Mouse (Mus musculus): ENCODE data around the gene Syt11.

Gene Syt11

DNA sequence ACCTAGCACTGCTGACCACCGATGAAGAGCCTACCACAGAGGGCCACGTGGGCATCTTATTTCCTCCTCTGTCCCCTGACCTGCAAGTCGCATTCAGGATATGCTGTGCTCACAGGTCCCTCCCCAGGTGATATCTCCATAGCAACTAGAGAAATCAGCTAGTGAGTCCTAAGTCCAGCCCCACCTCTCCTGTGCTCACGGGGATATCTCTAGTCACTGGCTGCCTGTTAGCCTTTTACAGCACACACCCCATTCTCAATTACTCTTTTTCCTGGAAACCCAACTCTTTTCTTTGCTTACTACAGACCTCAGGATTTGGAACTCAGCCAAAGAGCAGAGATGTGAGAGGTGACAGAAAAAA lies 28.1 kb downstream of the Syt11 start:
- POLR2A ChIA-PET, result interaction anchor here in 2 of 4 experiments (0.6 to 3.2 kb wide), 9 partner anchors 9 to 405 kb away, joined by 3 to 17 read pairs (median 5); partner anchors contain the start of genes Khdc4 (in 1 of the 2) and Rit1 (in 1 of the 2)

DNA sequence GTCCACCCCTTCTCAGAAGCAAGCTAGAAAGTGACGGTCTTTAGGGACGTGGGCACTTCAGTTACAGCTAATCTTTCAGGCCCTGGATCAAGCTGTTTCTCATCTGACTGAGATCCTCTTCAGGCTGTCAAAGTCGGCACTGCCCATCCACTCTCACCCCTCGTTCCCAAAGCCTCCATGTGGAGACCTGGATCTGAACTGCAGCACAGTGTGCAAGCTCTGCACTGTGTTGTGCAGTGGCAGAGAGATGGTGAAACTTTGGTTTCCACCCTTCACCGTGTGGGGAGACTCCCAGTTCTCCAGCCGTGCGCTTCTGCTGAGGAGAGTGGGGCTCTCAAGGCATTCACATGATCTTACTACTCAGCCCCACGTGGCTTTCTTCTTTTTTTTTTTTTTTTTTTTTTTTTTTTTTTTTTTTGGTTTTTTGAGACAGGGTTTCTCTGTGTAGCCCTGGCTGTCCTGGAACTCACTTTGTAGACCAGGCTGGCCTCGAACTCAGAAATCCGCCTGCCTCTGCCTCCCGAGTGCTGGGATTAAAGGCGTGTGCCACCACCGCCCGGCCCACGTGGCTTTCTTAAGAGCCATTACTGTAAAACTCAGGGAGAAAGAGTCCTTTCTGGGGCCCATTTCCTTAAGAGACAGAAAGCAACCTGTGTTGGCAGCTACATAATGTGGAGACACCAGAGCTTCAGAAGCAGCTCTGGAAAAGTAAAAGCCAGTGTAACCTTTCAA lies 28.7 kb downstream of the Syt11 start:
- ChIA-PET CTCF (interaction anchor here (0.7 to 2.8 kb wide), 4 partner anchors 69 to 201 kb away, joined by 3 to 13 read pairs (median 4); no protein-coding TSS in a partner anchor), POLR2A (interaction anchor here in 3 of 4 experiments (0.6 to 3.8 kb wide), 24 partner anchors 7 to 404 kb away, joined by 3 to 17 read pairs (median 4); partner anchors contain the start of genes Rit1 (in 2 of the 3) and Khdc4 (in 1 of the 3))

More for the DNA sequence above, 28.1 kb downstream of the Syt11 start:
- CTCF ChIA-PET, result interaction anchor here in 1 of 4 experiments (0.5 to 2.8 kb wide), 3 partner anchors 69 to 455 kb away, joined by 3 to 8 read pairs (median 6); no protein-coding TSS in a partner anchor

DNA sequence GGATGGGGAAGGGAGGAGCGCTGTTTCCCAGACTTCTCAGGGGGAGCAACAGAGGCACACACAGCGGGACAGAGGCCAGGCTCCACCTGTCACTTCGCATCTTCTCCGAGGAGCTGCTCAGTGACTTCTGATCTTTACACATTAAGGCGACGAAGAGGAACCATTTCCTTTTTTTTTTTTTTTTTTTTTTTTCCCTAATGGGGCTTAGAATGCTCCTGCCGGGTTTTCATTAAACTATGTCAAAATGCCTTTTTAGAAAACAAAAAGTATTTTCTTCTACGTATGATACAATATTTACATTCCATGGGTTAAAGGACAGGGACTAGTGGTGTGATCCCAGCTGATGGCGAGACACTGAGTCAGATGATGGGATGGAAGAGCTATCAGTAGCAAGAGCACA lies 29.4 kb downstream of the Syt11 start:
- ChIA-PET CTCF (interaction anchor here (0.7 to 2.8 kb wide), 5 partner anchors 8 to 201 kb away, joined by 3 to 13 read pairs (median 4); no protein-coding TSS in a partner anchor), POLR2A (interaction anchor here (0.7 to 3.8 kb wide), 30 partner anchors 7 to 403 kb away, joined by 3 to 17 read pairs (median 4); partner anchors contain the start of genes Rit1 (in 2 of the 4), Khdc4 (in 1 of the 4) and Pmf1 (in 1 of the 4))

DNA sequence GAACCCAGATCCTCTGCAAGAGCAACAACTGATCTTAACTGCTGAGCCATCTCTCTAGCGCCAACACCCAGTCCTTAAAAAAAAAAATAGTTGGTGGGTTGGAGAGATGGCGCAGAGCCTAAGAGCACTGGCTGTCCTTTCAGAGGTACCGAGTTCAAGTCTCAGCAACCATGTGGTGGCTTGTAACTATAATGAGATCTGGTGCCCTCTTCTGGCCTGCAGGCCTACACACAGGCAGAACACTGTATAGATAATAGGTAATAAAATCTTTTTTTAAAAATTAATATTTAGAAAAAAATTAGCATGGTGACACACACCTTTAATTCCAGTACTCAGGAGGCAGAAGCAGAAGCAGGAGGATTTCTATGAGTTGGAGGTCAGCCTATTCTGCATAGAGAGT lies 34.8 kb downstream of the Syt11 start:
- CTCF ChIA-PET, result interaction anchor here in 1 of 4 experiments (1.7 kb wide), 1 partner anchor 195 kb away, joined by 5 read pairs; no protein-coding TSS in a partner anchor
- POLR2A ChIA-PET, result no interaction called here

DNA sequence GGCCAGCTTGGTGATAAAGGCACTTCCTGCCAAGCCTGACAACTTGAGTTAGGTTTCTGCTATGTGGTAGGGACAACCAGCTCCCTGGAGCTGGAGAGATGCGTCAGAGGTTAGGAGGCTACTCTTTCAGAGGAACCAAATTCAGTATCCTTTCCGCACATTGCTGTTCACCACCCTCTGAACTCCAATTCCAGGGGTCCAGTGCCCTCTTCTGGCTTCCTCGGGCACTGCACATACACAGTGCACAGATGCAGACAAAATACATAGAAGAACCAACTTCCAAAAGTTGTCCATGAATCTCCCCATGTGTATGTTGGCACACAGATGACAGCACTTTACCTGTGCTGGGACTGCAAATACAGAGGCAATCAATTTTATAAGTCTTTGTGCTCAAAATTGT lies 36.3 kb downstream of the Syt11 start:
- ChIA-PET POLR2A (interaction anchor here in 2 of 4 experiments (0.5 to 1.8 kb wide), 6 partner anchors 9 to 229 kb away, joined by 3 to 5 read pairs (median 4); partner anchors contain the start of genes Khdc4 (in 1 of the 2) and Lmna (in 1 of the 2)), CTCF (interaction anchor here (0.6 to 1.7 kb wide), 8 partner anchors 9 to 194 kb away, joined by 3 to 5 read pairs (median 3); no protein-coding TSS in a partner anchor)

DNA sequence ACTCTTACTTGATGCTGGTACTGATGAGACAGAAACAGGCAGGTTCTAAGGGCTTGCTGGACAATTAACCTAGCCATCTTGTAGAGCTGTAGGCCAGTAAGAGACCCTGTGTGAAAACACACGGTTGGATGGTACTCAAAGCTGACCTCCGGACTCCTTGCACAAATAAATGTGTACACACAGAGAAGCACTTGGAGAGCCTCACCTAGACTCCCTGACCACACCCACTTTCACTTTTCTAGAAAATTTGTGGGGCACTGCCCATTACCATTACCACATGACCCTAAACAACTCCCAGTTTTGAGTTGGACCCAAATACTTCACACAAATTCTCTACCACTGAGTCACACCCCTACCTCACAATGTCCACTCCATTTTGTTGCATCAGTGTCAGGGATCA lies 38.4 kb downstream of the Syt11 start:
- ChIA-PET CTCF (no interaction called here), POLR2A (interaction anchor here in 1 of 4 experiments (1.9 kb wide), 1 partner anchor 20 kb away, joined by 5 read pairs; the partner anchor contains the start of gene Rit1)

DNA sequence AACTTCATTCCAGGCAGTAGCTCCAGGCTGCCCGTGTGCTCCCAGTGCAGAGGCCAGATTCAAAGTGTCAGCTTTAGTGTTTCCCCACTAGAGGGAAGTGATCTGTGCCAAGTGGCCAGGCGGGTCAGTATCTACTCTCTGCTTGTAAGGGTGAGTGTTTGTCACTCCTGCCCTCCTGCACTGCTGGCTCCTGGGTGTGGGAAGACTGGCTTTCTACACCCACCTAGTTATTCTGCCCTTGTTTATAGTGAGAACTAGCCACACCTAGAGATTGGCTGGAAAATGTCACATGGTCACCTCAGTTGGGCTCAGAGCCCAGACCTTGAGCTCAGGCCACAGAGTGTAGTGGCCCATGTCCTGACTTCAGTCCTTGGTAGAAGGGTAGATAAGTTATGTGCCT lies 55.9 kb downstream of the Syt11 start:
- POLR2A ChIA-PET, result interaction anchor here in 3 of 4 experiments (0.5 to 4.9 kb wide), 11 partner anchors 8 to 231 kb away, joined by 3 to 46 read pairs (median 4); partner anchors contain the start of gene Ssr2 (in 1 of the 3)
- CTCF ChIA-PET, result no interaction called here

DNA sequence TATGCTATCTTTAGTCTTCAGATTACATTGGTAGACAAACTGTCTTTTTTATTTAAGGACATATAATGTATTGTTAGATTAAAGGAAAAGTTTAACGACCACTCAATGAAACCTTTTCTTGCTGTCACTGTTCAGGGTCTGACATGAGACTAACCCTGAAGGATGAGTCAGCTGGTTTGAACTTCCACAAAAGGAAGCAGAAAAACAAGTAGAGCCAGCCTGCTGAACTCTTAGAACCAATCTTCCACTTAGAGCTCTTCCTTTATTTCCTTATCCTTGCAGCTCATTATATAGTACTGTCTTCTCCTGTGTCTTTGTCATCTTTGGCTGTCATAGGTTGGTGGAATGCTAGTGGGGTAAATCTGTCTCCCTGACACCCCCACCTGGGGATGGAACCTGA lies 57.1 kb downstream of the Syt11 start:
- POLR2A ChIA-PET, result interaction anchor here in 2 of 4 experiments (0.8 to 4.9 kb wide), 19 partner anchors 8 to 274 kb away, joined by 3 to 46 read pairs (median 4); partner anchors contain the start of gene Khdc4 (in 1 of the 2)
- CTCF ChIA-PET, result interaction anchor here in 1 of 4 experiments (0.8 to 1.1 kb wide), 2 partner anchors 21 to 234 kb away, joined by 3 to 4 read pairs; no protein-coding TSS in a partner anchor

DNA sequence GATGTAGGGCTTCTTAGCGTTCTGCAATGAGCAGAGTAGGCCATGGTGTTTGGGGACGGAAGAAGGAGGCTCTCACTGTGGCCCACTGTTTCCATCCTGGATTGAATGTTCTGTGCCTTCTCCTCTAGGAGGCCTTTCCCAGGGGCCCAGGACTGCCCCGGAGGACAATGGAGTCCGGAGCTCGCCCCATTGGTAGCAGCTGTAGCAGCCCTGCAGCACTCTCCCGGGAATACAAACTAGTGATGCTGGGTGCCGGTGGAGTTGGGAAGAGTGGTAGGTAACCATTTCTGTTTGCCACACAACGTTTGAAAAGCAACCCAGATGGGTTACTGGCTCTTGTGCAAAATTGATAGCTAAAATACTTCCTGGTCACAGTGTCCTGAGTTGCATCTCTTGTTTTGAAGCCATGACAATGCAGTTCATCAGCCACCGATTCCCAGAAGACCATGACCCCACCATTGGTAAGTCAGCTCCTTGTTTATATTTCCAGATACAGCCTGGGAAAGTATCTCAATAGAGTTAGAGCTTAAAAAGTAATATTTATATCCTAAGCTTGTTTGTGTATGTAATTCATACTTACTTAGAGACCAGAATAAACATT lies 57.7 kb downstream of the Syt11 start:
- POLR2A ChIA-PET, result interaction anchor here (0.5 to 4.9 kb wide), 27 partner anchors 9 to 1318 kb away, joined by 3 to 46 read pairs (median 4); partner anchors contain the start of genes Khdc4 (in 2 of the 4), Smg5 (in 1 of the 4) and Tmem79 (in 1 of the 4)
- CTCF ChIA-PET, result interaction anchor here in 2 of 4 experiments (0.8 to 1.1 kb wide), 3 partner anchors 21 to 234 kb away, joined by 3 to 4 read pairs (median 3); no protein-coding TSS in a partner anchor

DNA sequence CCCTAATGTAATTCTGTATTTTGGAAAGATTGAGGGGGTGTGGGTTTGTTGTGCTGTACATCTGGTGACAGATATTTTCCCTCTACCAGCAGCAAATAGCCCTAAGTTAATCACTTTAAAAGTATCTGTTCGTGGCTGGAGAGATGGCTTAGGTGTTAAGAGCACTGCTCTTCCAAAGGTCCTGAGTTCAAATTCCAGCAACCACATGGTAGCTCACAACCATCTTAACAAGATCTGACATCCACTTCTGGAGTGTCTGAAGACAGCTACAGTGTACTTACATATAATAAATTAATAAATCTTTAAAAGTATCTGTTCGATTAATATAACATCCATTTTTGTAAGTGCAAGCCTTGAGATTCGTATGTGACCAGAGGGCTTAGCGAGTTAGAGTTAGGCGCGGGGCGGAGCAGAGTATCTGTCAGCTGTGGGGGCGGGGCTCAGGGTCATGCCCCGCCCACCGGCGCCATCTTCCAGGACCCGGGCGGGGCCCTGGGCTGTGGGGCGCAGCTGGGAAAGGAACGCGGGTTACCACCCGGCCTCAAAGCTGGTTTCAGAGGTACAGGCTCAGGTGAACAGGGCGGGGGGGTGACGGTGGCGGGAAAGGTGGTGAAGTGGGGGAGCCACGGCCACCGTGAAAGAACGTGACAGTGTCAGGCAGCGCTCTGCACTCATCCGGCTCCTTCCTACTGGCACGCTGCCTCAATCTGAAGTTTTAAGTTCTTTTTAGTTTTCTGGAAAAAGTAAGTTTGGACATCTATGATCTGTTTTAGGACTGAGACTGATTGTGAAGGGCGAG lies 58.4 kb downstream of the Syt11 start, which contains the start of gene Rit1:
Gene Rit1, plus strand, starts transcription at position 440 of the 799 bp plus-strand sequence.
- POLR2A ChIA-PET, result interaction anchor here (0.5 to 4.9 kb wide), 33 partner anchors 9 to 1665 kb away, joined by 3 to 46 read pairs (median 4); partner anchors contain the start of genes Khdc4 (in 2 of the 4), Smg5 (in 1 of the 4) and Tmem79 (in 1 of the 4)
- CTCF ChIA-PET, result interaction anchor here in 1 of 4 experiments (0.6 to 1.0 kb wide), 3 partner anchors 35 to 425 kb away, joined by 3 to 5 read pairs (median 3); no protein-coding TSS in a partner anchor

DNA sequence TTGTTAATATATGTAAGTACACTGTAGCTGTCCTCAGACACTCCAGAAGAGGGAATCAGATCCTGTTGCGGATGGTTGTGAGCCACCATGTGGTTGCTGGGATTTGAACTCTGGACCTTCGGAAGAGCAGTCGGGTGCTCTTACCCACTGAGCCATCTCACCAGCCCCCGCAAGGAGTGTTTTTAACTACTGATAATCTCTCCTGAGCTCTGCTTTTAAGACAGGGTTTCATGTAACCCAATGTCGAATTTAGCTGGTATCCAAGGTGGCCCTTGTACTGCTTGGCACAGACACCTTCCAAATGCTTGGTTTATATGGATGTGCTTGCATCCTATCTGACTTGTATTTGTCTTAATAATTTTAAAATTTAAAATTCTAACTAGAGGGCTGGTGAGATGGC lies 59.2 kb downstream of the Syt11 start:
- CTCF ChIA-PET, result interaction anchor here in 1 of 4 experiments (0.6 kb wide), 1 partner anchor 425 kb away, joined by 5 read pairs; no protein-coding TSS in a partner anchor

DNA sequence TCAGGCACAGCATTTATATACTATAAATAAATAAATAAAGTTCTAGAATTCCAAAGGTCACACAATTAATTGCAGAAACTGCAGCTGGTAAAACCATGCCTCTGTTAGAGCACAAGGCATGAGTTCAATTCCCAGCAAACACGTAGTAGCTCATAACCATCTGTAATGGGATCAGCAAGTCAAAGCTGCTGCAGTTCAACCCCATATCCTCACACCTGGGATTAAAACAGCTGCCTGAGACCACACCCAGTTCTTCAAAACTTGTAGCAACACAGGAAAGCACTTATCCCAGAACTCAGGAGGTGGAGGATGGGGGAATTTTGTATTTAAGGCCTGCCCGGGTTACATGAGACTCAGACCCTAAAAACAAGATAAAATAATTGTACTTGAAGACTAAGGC lies 60.2 kb downstream of the Syt11 start:
- ChIA-PET POLR2A (interaction anchor here in 2 of 4 experiments (0.8 to 4.9 kb wide), 12 partner anchors 10 to 379 kb away, joined by 3 to 46 read pairs (median 3); partner anchors contain the start of genes Khdc4 (in 1 of the 2), Smg5 (in 1 of the 2) and Tmem79 (in 1 of the 2)), CTCF (no interaction called here)

More for the DNA sequence above, 59.2 kb downstream of the Syt11 start:
- POLR2A ChIA-PET, result interaction anchor here in 2 of 4 experiments (0.6 to 4.9 kb wide), 16 partner anchors 11 to 321 kb away, joined by 3 to 46 read pairs (median 4); partner anchors contain the start of gene Khdc4 (in 1 of the 2)

DNA sequence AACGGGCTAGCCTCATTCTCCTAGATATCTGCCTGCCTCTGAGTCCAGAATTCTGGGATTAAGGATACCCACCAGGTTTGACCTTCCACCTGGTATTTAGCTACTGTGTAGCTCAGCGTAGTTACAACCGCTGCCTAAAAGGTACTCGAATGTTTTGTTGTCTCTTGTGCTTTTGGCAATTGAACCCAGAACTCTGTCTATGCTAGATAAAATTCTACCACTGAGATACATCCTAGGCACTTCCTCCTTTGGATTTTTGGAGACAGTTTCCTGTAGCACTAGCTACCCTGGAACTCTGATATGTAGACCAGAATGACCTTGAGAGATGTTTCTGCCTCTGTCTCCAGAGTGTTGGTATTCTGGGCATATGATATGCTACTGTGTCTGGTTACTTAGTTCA lies 61.3 kb downstream of the Syt11 start:
- CTCF ChIA-PET, result interaction anchor here in 2 of 4 experiments (0.6 kb wide), 2 partner anchors 10 to 218 kb away, joined by 4 to 16 read pairs; no protein-coding TSS in a partner anchor
- POLR2A ChIA-PET, result interaction anchor here in 2 of 4 experiments (0.6 to 3.4 kb wide), 12 partner anchors 9 to 808 kb away, joined by 3 to 17 read pairs (median 3); partner anchors contain the start of gene Khdc4 (in 1 of the 2)

DNA sequence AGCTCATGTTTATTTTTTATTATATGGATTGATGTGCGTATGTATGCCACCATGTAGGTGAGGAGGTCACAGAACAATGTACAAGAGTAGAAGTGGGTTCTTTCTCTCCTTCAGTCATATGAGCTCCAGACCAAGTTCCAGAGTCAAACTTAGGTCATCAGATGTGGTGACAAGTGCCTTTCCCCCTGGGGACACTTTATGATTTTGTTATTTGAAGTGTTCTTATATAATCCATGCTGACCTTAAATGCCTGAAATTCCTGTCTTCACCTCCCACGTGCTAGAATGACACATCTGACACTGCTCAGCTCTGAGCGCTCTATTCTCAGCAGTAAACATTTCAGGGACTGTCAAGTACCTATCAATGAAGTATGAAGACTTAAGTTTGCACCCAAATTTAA lies 73.7 kb downstream of the Syt11 start:
- POLR2A ChIA-PET, result interaction anchor here in 2 of 4 experiments (0.6 to 5.8 kb wide), 9 partner anchors 7 to 376 kb away, joined by 3 to 46 read pairs (median 4); partner anchors contain the start of genes Glmp (in 1 of the 2) and Rit1 (in 1 of the 2)
- CTCF ChIA-PET, result interaction anchor here in 1 of 4 experiments (0.6 kb wide), 1 partner anchor 53 kb away, joined by 9 read pairs; no protein-coding TSS in a partner anchor

DNA sequence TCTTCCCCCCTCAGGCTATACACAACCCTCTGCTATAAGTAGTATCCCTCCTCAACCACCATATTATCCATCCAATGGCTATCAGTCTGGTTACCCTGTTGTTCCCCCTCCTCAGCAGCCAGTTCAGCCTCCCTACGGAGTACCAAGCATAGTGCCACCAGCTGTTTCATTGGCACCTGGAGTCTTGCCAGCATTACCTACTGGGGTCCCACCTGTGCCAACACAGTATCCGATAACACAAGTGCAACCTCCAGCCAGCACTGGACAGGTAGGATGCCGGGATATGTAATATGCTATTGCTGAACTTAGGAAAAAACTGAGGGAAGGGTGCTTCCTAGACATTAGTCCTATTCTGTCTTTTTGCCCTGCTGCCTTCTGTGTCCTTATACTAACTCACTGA lies 74.7 kb downstream of the Syt11 start:
- ChIA-PET CTCF (interaction anchor here in 1 of 4 experiments (0.5 kb wide), 1 partner anchor 267 kb away, joined by 5 read pairs; no protein-coding TSS in a partner anchor), POLR2A (interaction anchor here in 3 of 4 experiments (1.0 to 5.8 kb wide), 8 partner anchors 9 to 375 kb away, joined by 3 to 46 read pairs (median 4); partner anchors contain the start of genes Glmp (in 1 of the 3) and Rit1 (in 1 of the 3))

DNA sequence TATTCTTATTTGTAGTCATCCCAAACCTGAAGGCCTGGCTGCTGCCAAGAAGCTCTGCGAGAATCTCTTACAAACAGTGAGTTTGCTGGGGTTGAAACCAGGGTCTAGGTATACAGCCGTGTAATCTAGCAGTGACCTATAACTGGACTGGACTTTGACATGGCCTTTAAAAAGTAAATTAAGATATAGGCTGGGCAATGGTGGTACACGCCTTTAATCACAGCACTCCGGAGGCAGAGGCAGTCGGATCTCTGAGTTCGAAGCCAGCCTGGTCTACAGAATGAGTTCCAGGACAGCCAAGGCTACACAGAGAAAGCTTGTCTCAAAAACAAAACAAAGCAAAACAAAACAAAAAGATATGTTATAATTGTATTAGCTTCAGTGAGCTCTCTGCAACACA lies 76.1 kb downstream of the Syt11 start:
- ChIA-PET CTCF (no interaction called here), POLR2A (interaction anchor here (0.7 to 5.8 kb wide), 13 partner anchors 10 to 360 kb away, joined by 3 to 46 read pairs (median 3); partner anchors contain the start of genes Khdc4 (in 3 of the 4) and Rit1 (in 2 of the 4))

Measured in embryonic stem cell, embryonic (primary cell).